Mouse (Mus musculus) MEL-GATA-1-ER (cell line): ENCODE measurements around the gene Use1.

ENCODE experiments used
- DNase-seq: peaks from one replicate; pipeline ENCODE4 v3.0.0-alpha.2; 2012; ENCODE audit warnings: low read depth; ENCODE audit errors: extremely low read depth

The Use1 gene

GRCm38 (mm10) chr8:71376423-71377030, 9.9 kb downstream of the Use1 start:
- no peak for DNase-seq

- no peak for DNase-seq
Observed at GRCm38 (mm10) chr8:71379008-71379407, 12.4 kb downstream of the Use1 start.

GRCm38 (mm10) chr8:71379512-71380075, 12.9 kb downstream of the Use1 start:
- no peak for DNase-seq

- no peak for DNase-seq
Observed at GRCm38 (mm10) chr8:71380178-71381171, 13.8 kb downstream of the Use1 start.

GRCm38 (mm10) chr8:71381421-71381970, 14.8 kb downstream of the Use1 start, which contains the start of gene Nr2f6:
Gene Nr2f6, minus strand, starts transcription at chr8:71381960.
- DNase-seq = no peak

- DNase-seq = no peak
Observed at GRCm38 (mm10) chr8:71381971-71382961, 15.6 kb downstream of the Use1 start.

GRCm38 (mm10) chr8:71383396-71383795, 16.7 kb downstream of the Use1 start:
- DNase-seq = no peak

- DNase-seq = no peak
Observed at GRCm38 (mm10) chr8:71383860-71384259, 17.2 kb downstream of the Use1 start.

GRCm38 (mm10) chr8:71385212-71385835, 18.7 kb downstream of the Use1 start:
- DNase-seq = no peak

GRCm38 (mm10) chr8:71388267-71388666, 21.6 kb downstream of the Use1 start:
- no peak for DNase-seq

GRCm38 (mm10) chr8:71391696-71392095, 25.0 kb downstream of the Use1 start:
- DNase-seq = no peak

- DNase-seq = no peak
Observed at GRCm38 (mm10) chr8:71392391-71392790, 25.7 kb downstream of the Use1 start.

GRCm38 (mm10) chr8:71392871-71393270, 26.2 kb downstream of the Use1 start:
- DNase-seq = peak; percentile 49

- DNase-seq = no peak
Observed at GRCm38 (mm10) chr8:71394481-71394880, 27.8 kb downstream of the Use1 start.

GRCm38 (mm10) chr8:71395071-71395470, 28.4 kb downstream of the Use1 start:
- DNase-seq = no peak

- no peak for DNase-seq
Observed at GRCm38 (mm10) chr8:71395629-71396028, 29.0 kb downstream of the Use1 start, which contains the start of gene Ushbp1. Gene Ushbp1, minus strand, starts transcription at chr8:71395802.

- peak; percentile 99 for DNase-seq
Observed at GRCm38 (mm10) chr8:71396639-71397305, 30.1 kb downstream of the Use1 start, which contains the start of gene Babam1. Gene Babam1, plus strand, starts transcription at chr8:71396861.

GRCm38 (mm10) chr8:71397701-71398100, 31.1 kb downstream of the Use1 start:
- no peak for DNase-seq

GRCm38 (mm10) chr8:71400826-71401225, 34.2 kb downstream of the Use1 start:
- no peak for DNase-seq
